In genomic region chr19:45474686-45475085, GRCm38 (mm10) we compare ENCODE assay signal across 31 mouse cellular contexts.
A peak's percentile ranks its signal among the peaks of the same experiment; 100 is the strongest.
DNase-seq lines count a peak whose midpoint lies in the region; ATAC-seq and TF ChIP-seq lines count a peak whose summit lies in the region.
"Had no signal": no experiment of that assay in that cellular context is flagged by ENCODE, and none has a peak within 500 bp of the region (broad histone marks: within the 10 kb centered on the region; RNA-seq: fewer than 3 reads in every experiment).

No protein-coding gene starts in this region.

- TF ChIP-seq CTCF in thymus, adult 2 months (IDR thresholded peaks at IDR 0.05; ENCODE audit: borderline replicate concordance, control insufficient read depth, extremely low read depth, insufficient read depth, low read length, poor library complexity) = no peak

- H3K36me3 ChIP-seq in forebrain, embryonic 15.5 days = no peaks in the 10 kb centered on the region
- no peaks in the 10 kb centered on the region; the same call in 1 of the 2 replicates for H3K36me3 ChIP-seq in forebrain, embryonic 10.5 days (replicated peaks)
- H3K36me3 ChIP-seq in thymus, adult 2 months (ENCODE audit: control insufficient read depth, insufficient read depth, low read length) = no peaks in the 10 kb centered on the region
- H3K36me3 ChIP-seq: forebrain, embryonic 12.5 days; hindbrain, embryonic 15.5 days had no signal

- H3K4me3 ChIP-seq in forebrain, embryonic 15.5 days = no peak overlapping the region
- no peak overlapping the region for H3K4me3 ChIP-seq in forebrain, embryonic 10.5 days
- no peak overlapping the region for H3K4me3 ChIP-seq in thymus, adult 2 months (ENCODE audit: control insufficient read depth, insufficient read depth, low read length)
- H3K4me3 ChIP-seq: embryonic facial prominence, embryonic 12.5 days; forebrain, embryonic 12.5 days; heart, embryonic 13.5 days; hindbrain, embryonic 10.5 days; hindbrain, embryonic 15.5 days; left cerebral cortex, adult 2 months; limb, embryonic 12.5 days; liver, embryonic 15.5 days; midbrain, embryonic 10.5 days; myocyte had no signal

- H3K9me3 ChIP-seq in forebrain, embryonic 15.5 days = no peaks in the 10 kb centered on the region
- no peaks in the 10 kb centered on the region for H3K9me3 ChIP-seq in forebrain, embryonic 10.5 days
- H3K9me3 ChIP-seq: embryonic facial prominence, embryonic 12.5 days; forebrain, embryonic 12.5 days; G1E; heart, embryonic 13.5 days; hindbrain, embryonic 10.5 days; hindbrain, embryonic 15.5 days; limb, embryonic 12.5 days; liver, embryonic 15.5 days; midbrain, embryonic 10.5 days had no signal

- H3K4me1 ChIP-seq in forebrain, embryonic 15.5 days = peaks cover 54% of the 10 kb centered on the region
- H3K4me1 ChIP-seq in forebrain, embryonic 10.5 days = peaks cover 29% of the 10 kb centered on the region
- peaks cover 16% of the 10 kb centered on the region for H3K4me1 ChIP-seq in thymus, adult 2 months (replicated peaks; ENCODE audit: control insufficient read depth, insufficient read depth, low read length)

- H3K27ac ChIP-seq in forebrain, embryonic 15.5 days (replicated peaks) = peak overlapping the region; percentile 54
- no peak overlapping the region for H3K27ac ChIP-seq in forebrain, embryonic 10.5 days
- no peak overlapping the region; the same call in 1 of the 2 replicates for H3K27ac ChIP-seq in thymus, adult 2 months (ENCODE audit: control insufficient read depth, insufficient read depth, low read length)
- H3K27ac ChIP-seq: embryonic facial prominence, embryonic 12.5 days; heart, embryonic 13.5 days; hindbrain, embryonic 10.5 days; left cerebral cortex, adult 2 months; liver, embryonic 15.5 days; midbrain, embryonic 10.5 days had no signal

- H3K4me2 ChIP-seq in forebrain, embryonic 15.5 days (replicated peaks) = no peak overlapping the region
- H3K4me2 ChIP-seq: embryonic facial prominence, embryonic 12.5 days; forebrain, embryonic 12.5 days; heart, embryonic 13.5 days; liver, embryonic 15.5 days; lung, embryonic 14.5 days had no signal

- WGBS in forebrain, embryonic 15.5 days = 53% methylated on average over 4 of the region's 4 CpGs
- WGBS in forebrain, embryonic 10.5 days = 91% methylated on average over 4 of the region's 4 CpGs
- WGBS in thymus, adult 2 months = 16% methylated on average over 4 of the region's 4 CpGs

- H3K27me3 ChIP-seq in forebrain, embryonic 15.5 days = no peaks in the 10 kb centered on the region
- peaks cover 26% of the 10 kb centered on the region for H3K27me3 ChIP-seq in forebrain, embryonic 10.5 days (ENCODE audit: poor library complexity, severe bottlenecking)
- H3K27me3 ChIP-seq in thymus, adult 2 months (ENCODE audit: control insufficient read depth, insufficient read depth, low read length) = no peaks in the 10 kb centered on the region
- H3K27me3 ChIP-seq: embryonic facial prominence, embryonic 12.5 days; heart, embryonic 13.5 days; hindbrain, embryonic 15.5 days; limb, embryonic 12.5 days; liver, embryonic 15.5 days had no signal

- DNase-seq in forebrain, embryonic 10.5 days (ENCODE audit: extremely low spot score, low spot score) = no peak
- peak; percentile 64 for DNase-seq in heart, adult 11 months
- DNase-seq in heart, adult 8-10 months (ENCODE audit: low spot score) = no peak
- peak; percentile 37 for DNase-seq in thymus, postnatal 0 days (ENCODE audit: low spot score)
- no peak for DNase-seq in thymus, adult 2 months
- no peak for DNase-seq in adrenal gland, adult 2 months
- DNase-seq: adrenal gland, postnatal 10 days; cerebellum, adult 11-12 months; cerebellum, adult 9-11 months; embryo, embryonic 11 days; gastrocnemius, postnatal 25 days; heart, adult 18-20 months; heart, postnatal 14 days; kidney, adult 11 months; kidney, postnatal 14 days; lung, embryonic 14.5 days; right cerebral cortex, postnatal 25 days had no signal

- no peak for TF ChIP-seq POLR2A in thymus, adult 2 months (IDR thresholded peaks at IDR 0.05; ENCODE audit: control insufficient read depth, extremely low read depth, insufficient read depth, low read length, poor library complexity)

- ATAC-seq in forebrain, embryonic 15.5 days (replicated peaks) = no peak
- ATAC-seq: inflammation-experienced regulatory T-cells, adult 6 months; midbrain, embryonic 16.5 days had no signal

- no peak overlapping the region for H3K9ac ChIP-seq in forebrain, embryonic 15.5 days (replicated peaks)
- H3K9ac ChIP-seq: embryonic facial prominence, embryonic 12.5 days; forebrain, embryonic 12.5 days; heart, embryonic 13.5 days; hindbrain, embryonic 15.5 days; limb, embryonic 12.5 days; liver, embryonic 15.5 days; lung, embryonic 14.5 days had no signal

Comparison
In these comparisons a context has a peak if more than half of its experiments do, and no peak if none do; other contexts are left out.
1. DNase-seq: peak in heart, adult 11 months (single experiment) and thymus, postnatal 0 days (single experiment); none in forebrain, embryonic 10.5 days (single experiment), heart, adult 8-10 months (single experiment), thymus, adult 2 months (single experiment) and adrenal gland, adult 2 months (single experiment).